Comparison of ENCODE assay signal across 8 mouse cellular contexts in genomic region chr3:96500289-96500621, GRCm38 (mm10). TPM values are rescaled to one million over a fixed set of nuclear protein-coding genes. Genes with fewer than 3 reads are reported as not detected.
DNase-seq lines count a peak whose midpoint lies in the region; ATAC-seq lines count a peak whose summit lies in the region.

No protein-coding gene starts in this region.

- peak overlapping the region; percentile 96 for H3K4me2 ChIP-seq in hindbrain, embryonic 12.5 days (replicated peaks)

- peak; percentile 97 for DNase-seq in NIH3T3 (ENCODE audit: low read depth)
- DNase-seq in cerebellum, adult 9-11 months, result peak; percentile 93
- DNase-seq in frontal cortex, adult 2 months (ENCODE audit: extremely low spot score in 1 of 2, low spot score in 1 of 2), result peak; percentile 92 to 99
- DNase-seq in layer of hippocampus, postnatal 25 days (ENCODE audit: extremely low spot score in 1 of 2, low spot score in 1 of 2), result peak; percentile 97
- DNase-seq in lung, postnatal 14 days, result peak; percentile 96
- DNase-seq in ovary, postnatal 36 days (ENCODE audit: low spot score), result peak; percentile 89
- peak; percentile 92 for DNase-seq in thymus, postnatal 14 days

- H3K27ac ChIP-seq in hindbrain, embryonic 12.5 days, result peak overlapping the region; percentile 85

- H3K9me3 ChIP-seq in hindbrain, embryonic 12.5 days (replicated peaks), result no peaks in the 10 kb centered on the region

- WGBS in hindbrain, embryonic 12.5 days, result 0% methylated on average over 17 of the region's 17 CpGs

- H3K27me3 ChIP-seq in hindbrain, embryonic 12.5 days, result no peaks in the 10 kb centered on the region

- H3K4me1 ChIP-seq in hindbrain, embryonic 12.5 days, result peaks cover 4% of the 10 kb centered on the region; the same call in 1 of the 2 replicates

- H3K36me3 ChIP-seq in hindbrain, embryonic 12.5 days, result no peaks in the 10 kb centered on the region

- peak overlapping the region; percentile 70 for H3K9ac ChIP-seq in hindbrain, embryonic 12.5 days

- peak overlapping the region; percentile 61 for H3K4me3 ChIP-seq in hindbrain, embryonic 12.5 days

- peak; percentile 81 for ATAC-seq in hindbrain, embryonic 12.5 days (ENCODE audit: low FRiP score)

RNA-seq across cellular contexts. Expression of gene Hfe2, which starts 24.7 kb away (rescaled TPM):
- polyA plus RNA-seq in frontal cortex, adult 2 months (2012; rRNA removed), result 0.60 and 1.1 TPM in 2 replicates
- polyA plus RNA-seq in hindbrain, embryonic 12.5 days (2016; fragmentation: Nextera tagmentation; extraction: Ambion mirVana), result 0.70 and 2.5 TPM in 2 replicates
- total RNA-seq in layer of hippocampus, postnatal 25 days (2021), result under 1 TPM in 1 of 2 experiments, not detected in 1; 0.12 TPM

RNA-seq across cellular contexts. Expression of gene BC107364, which starts 48.1 kb away (rescaled TPM):
- not detected in 2 replicates for polyA plus RNA-seq in frontal cortex, adult 2 months (2012; rRNA removed)
- not detected in 2 replicates for polyA plus RNA-seq in hindbrain, embryonic 12.5 days (2016; fragmentation: Nextera tagmentation; extraction: Ambion mirVana)
- not detected for total RNA-seq in layer of hippocampus, postnatal 25 days (2021)

RNA-seq across cellular contexts. Expression of gene Txnip, which starts 57.5 kb away (rescaled TPM):
- 27.5 and 27.7 TPM in 2 replicates for polyA plus RNA-seq in frontal cortex, adult 2 months (2012; rRNA removed)
- polyA plus RNA-seq in hindbrain, embryonic 12.5 days (2016; fragmentation: Nextera tagmentation; extraction: Ambion mirVana), result 58.7 and 59.9 TPM in 2 replicates
- 10 to 100 TPM; 20.7 to 25.0 TPM for total RNA-seq in layer of hippocampus, postnatal 25 days (2021)

Comparison
In these comparisons a context has a peak if more than half of its experiments do, and no peak if none do; other contexts are left out.
1. Peak in every context shown above with its lines: DNase-seq, ATAC-seq, H3K4me3 ChIP-seq and H3K27ac ChIP-seq.